Mouse (Mus musculus) Patski (cell line): Measurements from ENCODE around the gene Taf1c. TPM values are rescaled to one million over a fixed set of nuclear protein-coding genes. Genes with fewer than 3 reads are reported as not detected.

Experiments
- ATAC-seq: fragments of 100-300 bp; one replicate; pipeline ENCODE4 v1.8.0; 2021
- CTCF ChIA-PET: fragments of 350-600 bp; sonication (Branson Sonifier 250); formaldehyde crosslinking; loops from one replicate; lab custom pipeline; 2022; ENCODE audit warnings: inconsistent platforms; lab: Charles Lee
- POLR2A ChIA-PET: fragments of 350-600 bp; sonication (Branson Sonifier 250); formaldehyde crosslinking; loops from one replicate; lab custom pipeline; 2022; ENCODE audit warnings: antibody characterized with exemption, inconsistent platforms; lab: Charles Lee
- DNase-seq: peaks from one replicate; pipeline ENCODE4 v3.0.0-alpha.2; 2011; ENCODE audit warnings: low read depth, low spot score
- H3K27me3 ChIP-seq: fragments of 371-371 bp; one replicate; pipeline ENCODE4 v1.5.1; 2021
- CTCF ChIP-seq: fragments of 100-300 bp; IDR thresholded peaks from one replicate; pipeline ENCODE4 v1.5.1; 2021
- in situ Hi-C: fragments of 300-500 bp; cut with MboI; formaldehyde crosslinking; loops from 3 replicates; pipeline ENCODE4 v1.11.1; 2018; ENCODE audit warnings: low pct_unique_long_range_greater_than_20kb, mixed read lengths
- polyA plus RNA-seq: library from polyadenylated mRNA; unstranded; gene quantifications from one replicate; pipeline ENCODE4 v1.2.3, GENCODE M21; 2021

Gene Taf1c
- polyA plus RNA-seq, 1 experiment from 2014 or later: 10.6 TPM

GRCm38 (mm10) chr8:119615096-119615495, 10.1 kb upstream of the Taf1c start:
- no peak for ATAC-seq
- CTCF ChIA-PET: no interaction called here
- in situ Hi-C loops: no loop called here

DNA sequence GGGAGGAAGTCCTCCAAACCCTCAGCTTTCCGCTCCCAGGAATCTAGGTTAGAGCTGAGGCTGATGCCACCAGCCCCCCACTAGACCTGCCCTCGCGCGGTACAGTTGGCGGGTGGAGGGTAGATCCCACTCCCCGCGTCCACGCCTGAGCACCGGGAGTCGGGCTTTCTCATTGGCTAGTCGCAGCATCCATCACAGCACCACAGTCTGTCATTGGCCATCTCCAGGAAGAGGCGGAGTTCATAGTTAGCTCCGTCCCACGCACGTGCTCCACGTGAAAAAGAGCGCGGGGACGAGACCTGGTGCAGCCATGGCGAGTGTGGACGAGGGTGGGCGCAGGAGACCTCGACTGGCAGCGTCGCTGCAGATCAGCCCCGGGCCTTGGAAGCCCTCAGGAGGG, 7.4 kb upstream of the Taf1c start, which contains the start of gene Adad2:
Gene Adad2 (plus strand): TSS at position 277 of the 400 bp plus-strand sequence.
- ChIA-PET POLR2A (no interaction called here), CTCF (no interaction called here)
- no peak for TF ChIP-seq CTCF
- in situ Hi-C loops: no loop called here
- ATAC-seq: no peak
- no peak for DNase-seq
- H3K27me3 ChIP-seq: peaks cover 30% of the 10 kb centered on the region

More at GRCm38 (mm10) chr8:119615096-119615495, 10.1 kb upstream of the Taf1c start:
- peaks cover 30% of the 10 kb centered on the region for H3K27me3 ChIP-seq
- no peak for DNase-seq
- TF ChIP-seq CTCF: no peak
- POLR2A ChIA-PET: no interaction called here

DNA sequence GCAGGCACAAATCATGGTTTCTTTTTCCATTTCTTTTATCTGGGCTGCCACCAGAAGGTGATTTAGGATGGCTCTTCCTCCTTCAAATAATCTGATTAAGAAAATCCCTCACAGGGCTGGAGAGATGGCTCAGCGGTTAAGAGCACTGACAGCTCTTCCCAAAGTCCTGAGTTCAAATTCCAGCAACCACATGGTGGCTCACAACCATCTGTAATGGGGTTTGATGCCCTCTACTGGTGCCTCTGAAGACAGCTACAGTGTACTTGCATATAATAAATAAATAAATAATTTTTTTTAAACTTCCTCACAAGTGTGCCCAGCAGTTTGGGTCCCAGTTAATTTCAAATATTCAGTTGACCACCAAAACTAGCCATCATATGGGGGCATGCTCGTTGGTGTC, 1.2 kb upstream of the Taf1c start:
- CTCF ChIA-PET: interaction anchor here (1.0 to 2.0 kb wide), 7 partner anchors 38 to 193 kb away, joined by 3 to 9 read pairs (median 4); no protein-coding TSS in a partner anchor
- DNase-seq (no peak), ATAC-seq (no peak)
- no peak for TF ChIP-seq CTCF
- POLR2A ChIA-PET: no interaction called here
- H3K27me3 ChIP-seq: no peaks in the 10 kb centered on the region
- in situ Hi-C loops: loop anchor here (5.0 to 10.0 kb wide), 2 partner anchors 154 to 191 kb away; no protein-coding TSS in a partner anchor

DNA sequence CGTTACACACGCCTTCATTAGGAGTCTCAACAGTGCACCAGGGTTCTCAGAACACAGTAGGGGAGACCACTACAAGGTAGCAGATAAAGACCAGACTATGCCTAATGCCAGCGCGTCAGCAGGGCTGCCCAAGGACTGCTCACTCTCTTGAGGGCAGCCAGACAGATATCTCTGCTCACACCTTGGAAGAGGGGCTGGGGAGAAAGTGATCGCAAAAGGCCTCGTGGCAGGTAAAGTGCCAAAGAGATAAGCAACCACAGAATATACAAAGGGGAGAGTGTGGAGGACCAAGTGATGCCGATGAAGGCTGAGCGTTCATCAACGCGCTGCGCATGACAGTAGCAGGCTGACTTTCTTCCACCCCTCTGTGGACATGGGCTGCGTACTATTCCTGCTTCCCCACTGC, 621 bp downstream of the Taf1c start:
- CTCF ChIA-PET: no interaction called here
- in situ Hi-C loops: loop anchor here (10.0 kb wide), 1 partner anchor 190 kb away; no protein-coding TSS in a partner anchor
- no peak for TF ChIP-seq CTCF
- DNase-seq: no peak
- no peak for ATAC-seq
- H3K27me3 ChIP-seq: no peaks in the 10 kb centered on the region
- POLR2A ChIA-PET: interaction anchor here (1.1 kb wide), 1 partner anchor 13 kb away, joined by 3 read pairs; no protein-coding TSS in a partner anchor

DNA sequence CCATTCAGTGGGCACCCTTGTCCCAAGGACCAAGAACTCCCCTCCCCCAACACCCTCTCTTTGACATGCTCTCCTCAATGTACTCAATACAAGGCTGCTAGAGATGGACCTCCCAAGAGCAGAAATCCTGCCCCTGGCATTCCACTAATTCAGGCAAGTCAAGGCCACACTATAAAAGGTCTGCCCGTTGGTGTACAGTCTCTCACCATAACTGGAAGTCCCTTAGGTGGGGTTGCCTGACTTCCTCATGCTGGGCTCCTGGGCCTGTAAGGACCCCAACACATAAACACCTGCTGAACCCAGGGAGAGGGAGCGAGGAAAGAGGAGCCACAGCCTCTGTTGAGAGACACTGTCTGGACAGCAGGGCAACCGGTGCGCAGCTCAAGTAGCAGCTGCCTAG, 1.3 kb downstream of the Taf1c start:
- DNase-seq: no peak
- in situ Hi-C loops: loop anchor here (10.0 kb wide), 1 partner anchor 189 kb away; no protein-coding TSS in a partner anchor
- POLR2A ChIA-PET: interaction anchor here (1.1 kb wide), 1 partner anchor 12 kb away, joined by 3 read pairs; no protein-coding TSS in a partner anchor
- no peak for TF ChIP-seq CTCF
- no peak for ATAC-seq
- no peaks in the 10 kb centered on the region for H3K27me3 ChIP-seq
- CTCF ChIA-PET: no interaction called here

DNA sequence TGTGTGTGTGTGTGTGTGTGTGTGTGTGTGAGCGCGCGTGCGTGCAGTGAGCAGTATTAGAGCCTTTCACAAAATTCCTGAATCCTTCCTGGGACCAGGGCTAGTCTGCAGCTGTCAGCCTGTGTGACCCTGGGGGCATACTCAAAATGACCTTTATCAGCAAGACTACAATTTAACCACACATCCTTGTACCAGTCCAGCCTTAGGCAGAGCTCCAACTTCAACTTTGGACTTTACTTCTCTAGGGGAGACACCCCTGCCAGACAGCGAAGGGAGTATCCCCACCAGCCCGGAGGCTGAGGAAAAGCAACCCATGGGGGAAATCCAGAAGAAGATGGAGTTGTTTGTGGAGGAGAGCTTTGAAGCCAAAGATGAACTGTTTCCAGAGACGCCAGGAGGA, 13.6 kb downstream of the Taf1c start:
- in situ Hi-C loops: no loop called here
- no peak for TF ChIP-seq CTCF
- no peaks in the 10 kb centered on the region for H3K27me3 ChIP-seq
- ChIA-PET CTCF (interaction anchor here (1.2 kb wide), 1 partner anchor 85 kb away, joined by 4 read pairs; no protein-coding TSS in a partner anchor), POLR2A (interaction anchor here (0.6 to 0.8 kb wide), 2 partner anchors 13 to 40 kb away, joined by 3 read pairs; no protein-coding TSS in a partner anchor)
- DNase-seq (no peak), ATAC-seq (no peak)

DNA sequence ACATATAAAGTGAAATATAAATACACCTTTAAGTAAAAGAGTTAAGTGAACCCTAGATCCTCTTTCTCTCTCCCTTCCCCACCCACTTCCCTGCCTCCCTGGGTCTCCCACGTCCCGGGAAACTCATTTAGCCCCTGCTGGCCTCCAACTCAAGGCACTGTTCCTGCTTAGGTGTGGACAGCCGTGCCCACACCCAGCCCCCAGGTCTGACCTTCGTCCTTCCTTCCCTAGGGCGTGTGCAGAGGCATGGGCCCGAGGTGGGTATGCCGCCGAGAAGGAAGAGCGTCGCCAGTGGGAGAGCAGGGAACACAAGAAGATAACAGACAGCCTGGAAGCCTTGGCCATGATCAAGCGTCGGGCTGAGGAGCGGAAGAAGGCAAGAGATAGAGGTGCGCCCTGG, 14.7 kb downstream of the Taf1c start:
- no peak for ATAC-seq

DNA sequence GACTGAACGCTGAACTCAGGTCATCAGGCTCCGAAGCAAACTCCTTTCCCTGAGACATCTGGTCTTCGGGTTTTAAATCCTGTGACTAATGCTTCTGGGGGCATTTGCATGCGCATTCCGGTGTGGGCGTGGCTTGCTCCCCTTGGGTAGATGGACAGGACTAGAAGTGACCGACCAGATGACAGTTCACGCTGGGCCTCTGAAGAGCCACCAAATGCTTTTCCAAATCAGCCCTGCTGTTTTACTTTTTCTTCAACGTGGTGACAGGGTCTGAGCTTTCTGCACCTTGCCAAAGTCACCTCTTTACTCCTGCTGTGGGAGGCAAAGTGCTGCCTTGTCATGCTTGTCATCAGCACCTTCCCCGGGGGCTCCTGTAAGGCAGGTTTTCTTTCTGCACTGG, 16.2 kb downstream of the Taf1c start:
- POLR2A ChIA-PET: no interaction called here
- no peak for ATAC-seq

More for the DNA sequence above, 14.7 kb downstream of the Taf1c start:
- POLR2A ChIA-PET: no interaction called here
- H3K27me3 ChIP-seq: no peaks in the 10 kb centered on the region
- in situ Hi-C loops: no loop called here
- DNase-seq: no peak
- CTCF ChIA-PET: no interaction called here
- no peak for TF ChIP-seq CTCF

GRCm38 (mm10) chr8:119588321-119588720, 16.7 kb downstream of the Taf1c start:
- no peaks in the 10 kb centered on the region for H3K27me3 ChIP-seq
- CTCF ChIA-PET: interaction anchor here (1.1 to 1.2 kb wide), 2 partner anchors 12 to 148 kb away, joined by 3 read pairs; no protein-coding TSS in a partner anchor
- DNase-seq: no peak
- in situ Hi-C loops: no loop called here
- no peak for TF ChIP-seq CTCF
- no peak for ATAC-seq
- POLR2A ChIA-PET: no interaction called here

More for the DNA sequence above, 16.2 kb downstream of the Taf1c start:
- H3K27me3 ChIP-seq: no peaks in the 10 kb centered on the region
- CTCF ChIA-PET: interaction anchor here (1.1 kb wide), 1 partner anchor 148 kb away, joined by 3 read pairs; no protein-coding TSS in a partner anchor
- in situ Hi-C loops: no loop called here
- TF ChIP-seq CTCF: no peak
- no peak for DNase-seq

- ChIA-PET POLR2A (no interaction called here), CTCF (no interaction called here)
- H3K27me3 ChIP-seq: peaks cover 6% of the 10 kb centered on the region
- no peak for TF ChIP-seq CTCF
- ATAC-seq (no peak), DNase-seq (no peak)
- in situ Hi-C loops: no loop called here
Measured at GRCm38 (mm10) chr8:119585901-119586300, 19.1 kb downstream of the Taf1c start.

- peaks cover 34% of the 10 kb centered on the region for H3K27me3 ChIP-seq
- ChIA-PET CTCF (no interaction called here), POLR2A (no interaction called here)
- ATAC-seq: no peak
- no peak for DNase-seq
- in situ Hi-C loops: no loop called here
- TF ChIP-seq CTCF: no peak
Measured at GRCm38 (mm10) chr8:119580441-119581161, 24.4 kb downstream of the Taf1c start.
